Mouse (Mus musculus): ENCODE measurements around the gene Ola1. TPM values are rescaled to one million over a fixed set of nuclear protein-coding genes. Genes with fewer than 3 reads are reported as not detected.

Gene Ola1
- 11.1 and 15.9 TPM in 2 replicates for polyA plus RNA-seq (2012; rRNA removed; ENCODE audit: low replicate concordance)

GRCm38 (mm10) chr2:73218913-73219312 is at the start of gene Ola1:
Gene Ola1 (minus strand): TSS chr2:73218924.

Other genes with a start within 250 kb of the Ola1 start
- 28.0 and 35.1 TPM in 2 replicates for gene Sp3, start 238.5 kb downstream of the Ola1 start, polyA plus RNA-seq (2012; rRNA removed; ENCODE audit: low replicate concordance)
- not detected in 2 replicates for gene Gm11084, start 232.2 kb downstream of the Ola1 start, polyA plus RNA-seq (2012; rRNA removed; ENCODE audit: low replicate concordance)
- 0.51 TPM in 1 of 2 replicates, not detected in the other for gene Sp9, start 53.0 kb upstream of the Ola1 start, polyA plus RNA-seq (2012; rRNA removed; ENCODE audit: low replicate concordance)
- 8.5 and 14.9 TPM in 2 replicates for gene Scrn3, start 93.7 kb upstream of the Ola1 start, polyA plus RNA-seq (2012; rRNA removed; ENCODE audit: low replicate concordance)
- gene Cir1, start 93.8 kb upstream of the Ola1 start, polyA plus RNA-seq (2012; rRNA removed; ENCODE audit: low replicate concordance): 3.9 and 5.1 TPM in 2 replicates
- 7.2 and 9.3 TPM in 2 replicates for gene Gpr155, start 167.6 kb upstream of the Ola1 start, polyA plus RNA-seq (2012; rRNA removed; ENCODE audit: low replicate concordance)

Measured in subcutaneous adipose tissue, adult 2 months (tissue).